Mouse (Mus musculus) liver, embryonic 15.5 days (tissue): Measurements from ENCODE around the gene Map3k10. TPM values are rescaled to one million over a fixed set of nuclear protein-coding genes. Genes with fewer than 3 reads are reported as not detected.

Source experiments
- ATAC-seq: fragments of 200-750 bp; cut with Nextera tagmentation; 2 replicates; pipeline ENCODE4 v1.8.0; 2017; ENCODE audit warnings: moderate number of reproducible peaks, mild to moderate bottlenecking, moderate library complexity; ENCODE audit not compliant: insufficient read depth
- H3K27ac ChIP-seq: fragments of 300-500 bp; sonication (generic); replicated peaks from 2 replicates; pipeline ENCODE4 v1.5.1; 2015; ENCODE audit warnings: mild to moderate bottlenecking, inconsistent platforms
- H3K27me3 ChIP-seq: fragments of 300-500 bp; sonication (generic); 2 replicates; pipeline ENCODE4 v1.6.1; 2015; ENCODE audit warnings: mild to moderate bottlenecking, inconsistent platforms
- H3K36me3 ChIP-seq: fragments of 300-500 bp; sonication (generic); replicated peaks from 2 replicates; pipeline ENCODE4 v1.6.1; 2015; ENCODE audit warnings: moderate library complexity, mild to moderate bottlenecking, inconsistent platforms
- H3K4me1 ChIP-seq: fragments of 300-500 bp; sonication (generic); replicated peaks from 2 replicates; pipeline ENCODE4 v1.6.1; 2015; ENCODE audit warnings: inconsistent platforms
- H3K4me2 ChIP-seq: fragments of 300-500 bp; sonication (generic); 2 replicates; pipeline ENCODE4 v1.6.1; 2015; ENCODE audit warnings: moderate library complexity, mild to moderate bottlenecking, inconsistent platforms
- H3K4me3 ChIP-seq: fragments of 300-500 bp; sonication (generic); replicated peaks from 2 replicates; pipeline ENCODE4 v1.5.1; 2015; ENCODE audit warnings: mild to moderate bottlenecking, inconsistent platforms
- H3K9ac ChIP-seq: fragments of 300-500 bp; sonication (generic); 2 replicates; pipeline ENCODE4 v1.6.1; 2015; ENCODE audit warnings: moderate library complexity, mild to moderate bottlenecking, inconsistent platforms
- H3K9me3 ChIP-seq: fragments of 300-500 bp; sonication (generic); replicated peaks from 2 replicates; pipeline ENCODE4 v1.6.1; 2016; ENCODE audit warnings: inconsistent platforms
- WGBS: fragments of 180-500 bp; shearing (Covaris S2); methylation state at CpG from one replicate; pipeline ENCODE4 v1.1.7; 2015; ENCODE audit warnings: mixed read lengths; ENCODE audit not compliant: insufficient replicate concordance; 5-methylcytosine and 5-hydroxymethylcytosine counted together
- polyA plus RNA-seq: library from polyadenylated mRNA; unstranded; fragments of >200 nt; fragmentation: Nextera tagmentation; extraction: Ambion mirVana; gene quantifications from 2 replicates; pipeline ENCODE4 v1.2.1, GENCODE M21; 2015

Gene Map3k10
- 1.5 TPM in 2 replicates for polyA plus RNA-seq

- H3K9ac ChIP-seq, result peak within 1 kb of the TSS; percentile 80
- no peaks in the 10 kb centered on the region for H3K36me3 ChIP-seq
- peak within 1 kb of the TSS; percentile 80 for H3K27ac ChIP-seq
- WGBS, result under 1% methylated on average over 31 of the region's 31 CpGs
- peaks cover 23% of the 10 kb centered on the region for H3K4me1 ChIP-seq
- peak within 1 kb of the TSS; percentile 98 for H3K4me2 ChIP-seq
- peak within 1 kb of the TSS; percentile 76 for H3K4me3 ChIP-seq
- peak; percentile 96 for ATAC-seq
- no peaks in the 10 kb centered on the region for H3K9me3 ChIP-seq
- H3K27me3 ChIP-seq, result peaks cover 14% of the 10 kb centered on the region
These were observed at the start of gene Map3k10 for GRCm38 (mm10) chr7:27674522-27675221. TSS of gene Map3k10 (minus strand) at chr7:27674598.

- H3K4me2 ChIP-seq, result no peak overlapping the region
- H3K9me3 ChIP-seq, result no peaks in the 10 kb centered on the region
- H3K4me3 ChIP-seq, result no peak overlapping the region
- no peak overlapping the region for H3K27ac ChIP-seq
- no peaks in the 10 kb centered on the region for H3K36me3 ChIP-seq
- H3K9ac ChIP-seq, result no peak overlapping the region
- ATAC-seq, result no peak
- H3K27me3 ChIP-seq, result no peaks in the 10 kb centered on the region
- no peaks in the 10 kb centered on the region for H3K4me1 ChIP-seq
- WGBS, result 78% methylated on average over 8 of the region's 8 CpGs
These were observed 47.6 kb upstream of the Map3k10 start for GRCm38 (mm10) chr7:27721951-27722350.

- H3K4me1 ChIP-seq, result no peaks in the 10 kb centered on the region
- H3K9ac ChIP-seq, result no peak overlapping the region
- H3K4me2 ChIP-seq, result no peak overlapping the region
- WGBS, result 71% methylated on average over 7 of the region's 7 CpGs
- H3K36me3 ChIP-seq, result no peaks in the 10 kb centered on the region
- H3K4me3 ChIP-seq, result no peak overlapping the region
- H3K27me3 ChIP-seq, result no peaks in the 10 kb centered on the region
- ATAC-seq, result no peak
- no peak overlapping the region for H3K27ac ChIP-seq
- H3K9me3 ChIP-seq, result no peaks in the 10 kb centered on the region
These were observed 36.0 kb upstream of the Map3k10 start for GRCm38 (mm10) chr7:27710402-27710801.

- Histone ChIP-seq H3K4me2 (no peak overlapping the region), H3K9ac (no peak overlapping the region), H3K27ac (no peak overlapping the region), H3K27me3 (no peaks in the 10 kb centered on the region), H3K4me1 (no peaks in the 10 kb centered on the region), H3K9me3 (no peaks in the 10 kb centered on the region), H3K36me3 (no peaks in the 10 kb centered on the region), H3K4me3 (no peak overlapping the region)
- no peak for ATAC-seq
- 48% methylated on average over 3 of the region's 3 CpGs for WGBS
These were observed 22.3 kb upstream of the Map3k10 start for GRCm38 (mm10) chr7:27696711-27697110.

GRCm38 (mm10) chr7:27691076-27691475 lies 16.7 kb upstream of the Map3k10 start:
- no peaks in the 10 kb centered on the region for H3K36me3 ChIP-seq
- H3K4me2 ChIP-seq, result no peak overlapping the region
- ATAC-seq, result no peak
- no peak overlapping the region for H3K27ac ChIP-seq
- no peak overlapping the region for H3K9ac ChIP-seq
- H3K27me3 ChIP-seq, result no peaks in the 10 kb centered on the region
- no peak overlapping the region for H3K4me3 ChIP-seq
- peaks cover 19% of the 10 kb centered on the region for H3K4me1 ChIP-seq
- 26% methylated on average over 5 of the region's 5 CpGs for WGBS
- no peaks in the 10 kb centered on the region for H3K9me3 ChIP-seq

- Histone ChIP-seq H3K4me3 (peak within 1 kb of the TSS; percentile 57), H3K4me1 (peaks cover 19% of the 10 kb centered on the region), H3K27ac (peak within 1 kb of the TSS; percentile 66), H3K36me3 (no peaks in the 10 kb centered on the region), H3K4me2 (peak within 1 kb of the TSS; percentile 78), H3K9me3 (no peaks in the 10 kb centered on the region), H3K9ac (peak within 1 kb of the TSS; percentile 55), H3K27me3 (peaks cover under 1% of the 10 kb centered on the region; the same call in 1 of the 2 replicates)
- peak; percentile 99 for ATAC-seq
- under 1% methylated on average over 19 of the region's 19 CpGs for WGBS
These were observed 14.6 kb upstream of the Map3k10 start, which contains the start of gene Zfp607b for GRCm38 (mm10) chr7:27688815-27689612. TSS of gene Zfp607b (plus strand) at chr7:27689340.

GRCm38 (mm10) chr7:27688246-27688788 lies 13.9 kb upstream of the Map3k10 start:
- peak overlapping the region; percentile 57 for H3K4me3 ChIP-seq
- peaks cover 3% of the 10 kb centered on the region for H3K27me3 ChIP-seq
- H3K9ac ChIP-seq, result peak overlapping the region; percentile 55
- ATAC-seq, result no peak
- H3K36me3 ChIP-seq, result no peaks in the 10 kb centered on the region
- 31% methylated on average over 14 of the region's 14 CpGs for WGBS
- peak overlapping the region; percentile 78 for H3K4me2 ChIP-seq
- H3K4me1 ChIP-seq, result peaks cover 19% of the 10 kb centered on the region
- H3K9me3 ChIP-seq, result no peaks in the 10 kb centered on the region
- H3K27ac ChIP-seq, result peak overlapping the region; percentile 66; the same call in 1 of the 2 replicates

- Histone ChIP-seq H3K4me1 (peaks cover 19% of the 10 kb centered on the region), H3K4me3 (peak overlapping the region; percentile 57; the same call in 1 of the 2 replicates), H3K36me3 (no peaks in the 10 kb centered on the region), H3K9me3 (no peaks in the 10 kb centered on the region), H3K27me3 (peaks cover 3% of the 10 kb centered on the region), H3K4me2 (peak overlapping the region; percentile 78), H3K9ac (no peak overlapping the region), H3K27ac (no peak overlapping the region)
- ATAC-seq, result no peak
- 63% methylated on average over 3 of the region's 3 CpGs for WGBS
These were observed 13.4 kb upstream of the Map3k10 start for GRCm38 (mm10) chr7:27687836-27688235.

- no peaks in the 10 kb centered on the region for H3K36me3 ChIP-seq
- 55% methylated on average over 1 of the region's 1 CpGs for WGBS
- no peaks in the 10 kb centered on the region for H3K9me3 ChIP-seq
- H3K4me3 ChIP-seq, result no peak overlapping the region
- no peak overlapping the region for H3K4me2 ChIP-seq
- ATAC-seq, result no peak
- H3K27ac ChIP-seq, result no peak overlapping the region
- H3K27me3 ChIP-seq, result peaks cover 3% of the 10 kb centered on the region
- H3K9ac ChIP-seq, result no peak overlapping the region
- H3K4me1 ChIP-seq, result peaks cover 19% of the 10 kb centered on the region
These were observed 12.6 kb upstream of the Map3k10 start for GRCm38 (mm10) chr7:27687043-27687442.

- no peak overlapping the region for H3K4me2 ChIP-seq
- no peak for ATAC-seq
- H3K27ac ChIP-seq, result no peak overlapping the region
- H3K27me3 ChIP-seq, result peaks cover 3% of the 10 kb centered on the region
- no peaks in the 10 kb centered on the region for H3K9me3 ChIP-seq
- peaks cover 19% of the 10 kb centered on the region for H3K4me1 ChIP-seq
- 0% methylated on average over 6 of the region's 6 CpGs for WGBS
- H3K36me3 ChIP-seq, result no peaks in the 10 kb centered on the region
- H3K4me3 ChIP-seq, result no peak overlapping the region
- H3K9ac ChIP-seq, result no peak overlapping the region
These were observed 11.3 kb upstream of the Map3k10 start for GRCm38 (mm10) chr7:27685681-27686080.

GRCm38 (mm10) chr7:27685220-27685619 lies 10.8 kb upstream of the Map3k10 start:
- ATAC-seq, result no peak
- Histone ChIP-seq H3K36me3 (no peaks in the 10 kb centered on the region), H3K9ac (no peak overlapping the region), H3K4me1 (peaks cover 19% of the 10 kb centered on the region), H3K27me3 (peaks cover 3% of the 10 kb centered on the region), H3K4me3 (no peak overlapping the region), H3K4me2 (no peak overlapping the region), H3K27ac (no peak overlapping the region), H3K9me3 (no peaks in the 10 kb centered on the region)
- 25% methylated on average over 5 of the region's 5 CpGs for WGBS
